Mouse (Mus musculus) embryonic facial prominence, embryonic 14.5 days (tissue): ENCODE results near the gene Car2. TPM values are rescaled to one million over a fixed set of nuclear protein-coding genes. Genes with fewer than 3 reads are reported as not detected.
A peak's percentile ranks its signal among the peaks of the same experiment; 100 is the strongest.

ENCODE experiments used
- ATAC-seq: fragments of 200-750 bp; cut with Nextera tagmentation; 2 replicates; pipeline ENCODE4 v1.8.0; 2017; ENCODE audit warnings: low read depth, moderate number of reproducible peaks, moderate TSS enrichment
- DNase-seq: peaks from one replicate; pipeline ENCODE4 v3.0.0-alpha.2; 2015; ENCODE audit warnings: low spot score
- H3K27ac ChIP-seq: fragments of 300-500 bp; sonication (generic); replicated peaks from 2 replicates; pipeline ENCODE4 v1.5.1; 2014; ENCODE audit warnings: low read depth, mild to moderate bottlenecking, low read length, moderate library complexity
- H3K27me3 ChIP-seq: fragments of 300-500 bp; sonication (generic); replicated peaks from 2 replicates; pipeline ENCODE4 v1.6.1; 2014; ENCODE audit warnings: low read length; ENCODE audit not compliant: control insufficient read depth, insufficient read depth
- H3K36me3 ChIP-seq: fragments of 300-500 bp; sonication (generic); 2 replicates; pipeline ENCODE4 v1.6.1; 2014; ENCODE audit warnings: low read length, mixed read lengths; ENCODE audit not compliant: control insufficient read depth, insufficient read depth
- H3K4me1 ChIP-seq: fragments of 300-500 bp; sonication (generic); 2 replicates; pipeline ENCODE4 v1.6.1; 2014; ENCODE audit warnings: antibody characterized with exemption, low read length; ENCODE audit not compliant: control insufficient read depth, insufficient read depth
- H3K4me2 ChIP-seq: fragments of 300-500 bp; sonication (generic); 2 replicates; pipeline ENCODE4 v1.6.1; 2014; ENCODE audit warnings: low read depth, mild to moderate bottlenecking, low read length, moderate library complexity, mixed read lengths
- H3K4me3 ChIP-seq: fragments of 300-500 bp; sonication (generic); 2 replicates; pipeline ENCODE4 v1.5.1; 2014; ENCODE audit warnings: low read depth, mild to moderate bottlenecking, low read length
- H3K9ac ChIP-seq: fragments of 300-500 bp; sonication (generic); 2 replicates; pipeline ENCODE4 v1.6.1; 2014; ENCODE audit warnings: low read depth, mild to moderate bottlenecking, low read length, moderate library complexity, mixed read lengths
- H3K9me3 ChIP-seq: fragments of 300-500 bp; sonication (generic); 2 replicates; pipeline ENCODE4 v1.6.1; 2016; ENCODE audit warnings: low read length; ENCODE audit not compliant: control insufficient read depth
- WGBS: fragments of 180-500 bp; shearing (Covaris S2); extraction: QIAGEN DNeasy Blood & Tissue Kit; methylation state at CpG from one replicate; pipeline ENCODE4 v1.1.7; 2014; 5-methylcytosine and 5-hydroxymethylcytosine counted together
- polyA plus RNA-seq: library from polyadenylated mRNA; unstranded; fragments of >200 nt; fragmentation: Nextera tagmentation; extraction: Ambion mirVana; gene quantifications from 2 replicates; pipeline ENCODE4 v1.2.1, GENCODE M21; 2014

Gene Car2
- polyA plus RNA-seq: 28.8 and 33.3 TPM in 2 replicates

GRCm38 (mm10) chr3:14886102-14887098 is at the start of gene Car2:
TSS of gene Car2 (plus strand) at chr3:14886273.
- H3K4me3 ChIP-seq: peak within 1 kb of the TSS; percentile 59
- DNase-seq (peak; percentile 76), ATAC-seq (peak; percentile 90)
- H3K27ac ChIP-seq: no peak within 1 kb of the TSS; the same call in 1 of the 2 replicates
- WGBS: under 1% methylated on average over 51 of the region's 95 CpGs
- no peaks in the 10 kb centered on the region for H3K4me1 ChIP-seq
- peak within 1 kb of the TSS; percentile 59 for H3K9ac ChIP-seq
- H3K36me3 ChIP-seq: no peaks in the 10 kb centered on the region
- H3K4me2 ChIP-seq: peak within 1 kb of the TSS; percentile 93
- peaks cover 19% of the 10 kb centered on the region for H3K27me3 ChIP-seq
- H3K9me3 ChIP-seq: no peaks in the 10 kb centered on the region

DNA sequence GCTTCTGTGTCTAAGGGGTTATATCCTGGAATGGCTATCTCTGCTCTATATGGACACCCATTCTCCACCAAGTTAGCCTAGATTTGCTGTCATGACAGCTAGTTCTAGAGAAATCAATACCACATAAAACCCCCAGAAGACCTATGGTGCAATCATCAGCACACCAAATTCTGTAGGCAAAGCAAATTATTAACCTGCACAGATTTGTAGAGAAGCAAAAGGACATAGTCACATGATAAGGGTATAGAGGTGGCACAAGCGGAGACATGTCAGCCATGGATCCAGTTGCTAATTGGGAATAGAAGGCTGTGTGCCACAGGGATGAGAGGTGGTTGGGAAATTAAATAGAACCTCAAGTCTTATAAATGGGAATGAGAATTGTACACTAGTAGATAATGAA is 47.1 kb upstream of the Car2 start:
- ATAC-seq: no peak
- Histone ChIP-seq H3K36me3 (no peaks in the 10 kb centered on the region), H3K9me3 (no peaks in the 10 kb centered on the region), H3K4me2 (no peak overlapping the region), H3K27ac (no peak overlapping the region), H3K9ac (no peak overlapping the region), H3K27me3 (no peaks in the 10 kb centered on the region), H3K4me1 (no peaks in the 10 kb centered on the region), H3K4me3 (no peak overlapping the region)
- no peak for DNase-seq
- WGBS: 94% methylated on average over 1 of the region's 1 CpGs

GRCm38 (mm10) chr3:14839466-14840118 is 46.5 kb upstream of the Car2 start:
- ATAC-seq (no peak), DNase-seq (no peak)
- H3K36me3 ChIP-seq: no peaks in the 10 kb centered on the region
- H3K27me3 ChIP-seq: no peaks in the 10 kb centered on the region
- H3K4me3 ChIP-seq: no peak overlapping the region
- H3K4me2 ChIP-seq: no peak overlapping the region
- no peak overlapping the region for H3K9ac ChIP-seq
- H3K9me3 ChIP-seq: no peaks in the 10 kb centered on the region
- H3K4me1 ChIP-seq: no peaks in the 10 kb centered on the region
- 62% methylated on average over 3 of the region's 3 CpGs for WGBS
- no peak overlapping the region for H3K27ac ChIP-seq

DNA sequence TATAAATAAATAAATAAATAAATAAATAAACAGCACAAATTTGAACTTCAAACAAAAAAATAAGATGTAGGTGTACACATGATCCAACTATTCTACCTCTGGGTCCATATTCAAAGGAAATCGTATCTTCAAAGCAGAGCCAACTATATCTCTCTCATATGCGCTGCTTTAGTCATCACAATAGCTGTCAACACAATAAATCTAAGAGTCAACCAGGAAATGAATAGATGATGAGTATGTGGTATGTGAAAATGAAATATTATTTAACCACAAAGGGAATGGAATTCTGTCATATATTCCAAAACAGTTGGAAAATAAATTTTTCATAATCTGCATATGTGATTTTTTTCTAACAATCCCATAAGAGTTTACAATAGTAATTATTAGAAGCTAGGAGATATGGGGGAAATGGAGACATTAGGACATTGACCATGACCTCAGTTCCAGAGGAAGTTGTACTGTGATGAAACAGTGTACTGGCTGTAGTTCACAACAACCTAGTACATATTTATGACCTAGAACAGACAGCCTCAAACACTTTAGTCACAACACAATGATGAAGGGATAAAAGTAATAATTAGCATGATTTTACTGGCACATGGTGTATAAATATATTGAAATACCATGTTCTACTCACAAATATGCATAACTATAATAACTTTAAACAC is 37.4 kb upstream of the Car2 start:
- Histone ChIP-seq H3K27me3 (no peaks in the 10 kb centered on the region), H3K9ac (no peak overlapping the region), H3K4me3 (no peak overlapping the region), H3K36me3 (no peaks in the 10 kb centered on the region), H3K4me2 (no peak overlapping the region), H3K9me3 (no peaks in the 10 kb centered on the region), H3K4me1 (no peaks in the 10 kb centered on the region), H3K27ac (no peak overlapping the region)
- 84% methylated on average over 2 of the region's 2 CpGs for WGBS
- no peak for DNase-seq
- ATAC-seq: no peak

DNA sequence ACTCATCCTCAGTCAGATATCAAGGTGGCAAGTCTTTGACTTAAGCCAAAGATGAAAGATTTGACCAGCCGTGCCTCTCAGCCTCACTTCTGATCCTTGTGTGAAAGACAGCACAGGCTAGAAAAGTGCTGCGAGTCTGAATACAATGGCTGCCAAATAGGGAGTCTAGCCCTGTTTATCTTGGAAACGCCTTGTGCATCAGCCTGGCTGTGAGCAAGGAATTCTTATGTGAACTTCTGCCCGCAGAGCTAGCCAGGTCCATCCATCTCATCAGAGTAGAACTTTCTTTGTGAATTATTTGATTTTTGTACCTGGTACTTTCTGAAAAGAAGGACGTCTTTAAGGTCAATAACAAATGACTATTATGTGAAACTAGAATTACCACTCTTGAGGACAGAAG is 32.1 kb upstream of the Car2 start:
- Histone ChIP-seq H3K36me3 (no peaks in the 10 kb centered on the region), H3K9ac (no peak overlapping the region), H3K9me3 (no peaks in the 10 kb centered on the region), H3K27me3 (no peaks in the 10 kb centered on the region), H3K4me1 (no peaks in the 10 kb centered on the region), H3K4me2 (no peak overlapping the region), H3K4me3 (no peak overlapping the region), H3K27ac (no peak overlapping the region)
- DNase-seq (no peak), ATAC-seq (no peak)
- 70% methylated on average over 5 of the region's 5 CpGs for WGBS

DNA sequence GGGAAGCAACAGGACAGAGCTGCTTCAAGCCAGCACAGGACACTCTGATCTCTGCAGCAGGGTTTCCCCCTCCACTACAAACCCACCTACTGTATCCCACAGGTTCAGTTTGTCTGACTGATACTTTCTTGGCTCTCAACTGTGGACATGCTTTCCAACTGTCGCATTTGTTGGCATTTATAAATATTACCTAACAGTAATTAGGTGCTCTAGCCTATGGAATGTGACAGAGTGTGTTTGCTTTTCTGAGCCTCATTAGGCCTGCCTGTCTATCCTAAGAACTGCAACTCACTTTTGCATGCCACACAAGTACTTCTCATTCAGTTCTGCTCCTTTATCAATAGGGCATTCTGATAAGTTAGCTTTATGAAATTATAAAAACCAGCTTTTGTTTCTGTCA is 31.6 kb upstream of the Car2 start:
- 42% methylated on average over 1 of the region's 1 CpGs for WGBS
- Histone ChIP-seq H3K27me3 (no peaks in the 10 kb centered on the region), H3K9me3 (no peaks in the 10 kb centered on the region), H3K4me1 (no peaks in the 10 kb centered on the region), H3K27ac (no peak overlapping the region), H3K9ac (no peak overlapping the region), H3K36me3 (no peaks in the 10 kb centered on the region), H3K4me2 (no peak overlapping the region), H3K4me3 (no peak overlapping the region)
- DNase-seq (no peak), ATAC-seq (0 out of 2 replicates have a peak, but pooled peaks have one; percentile 47)

DNA sequence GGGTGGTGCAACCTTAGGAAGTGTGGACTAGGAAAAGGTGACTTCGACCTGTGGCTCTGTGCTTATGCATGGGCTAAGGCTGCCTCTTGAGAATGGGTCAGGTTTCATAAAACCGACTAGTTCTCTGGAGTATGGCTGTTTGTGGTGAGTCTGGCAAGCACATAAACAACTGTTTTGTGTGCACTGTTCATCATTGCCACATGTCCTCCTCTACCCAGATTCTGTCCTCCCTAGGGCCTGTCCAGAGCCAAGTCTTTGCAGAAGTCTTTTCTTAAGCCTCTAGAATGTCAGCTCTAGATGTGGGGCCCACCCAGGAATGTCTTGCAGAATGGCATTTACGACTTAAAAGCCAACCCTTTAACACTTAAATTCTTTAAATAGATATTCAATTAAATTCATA is 28.2 kb upstream of the Car2 start:
- Histone ChIP-seq H3K9me3 (no peaks in the 10 kb centered on the region), H3K4me3 (no peak overlapping the region), H3K27me3 (no peaks in the 10 kb centered on the region), H3K4me2 (no peak overlapping the region), H3K27ac (no peak overlapping the region), H3K36me3 (no peaks in the 10 kb centered on the region), H3K9ac (no peak overlapping the region), H3K4me1 (no peaks in the 10 kb centered on the region)
- 69% methylated on average over 3 of the region's 3 CpGs for WGBS
- DNase-seq (no peak), ATAC-seq (no peak)

DNA sequence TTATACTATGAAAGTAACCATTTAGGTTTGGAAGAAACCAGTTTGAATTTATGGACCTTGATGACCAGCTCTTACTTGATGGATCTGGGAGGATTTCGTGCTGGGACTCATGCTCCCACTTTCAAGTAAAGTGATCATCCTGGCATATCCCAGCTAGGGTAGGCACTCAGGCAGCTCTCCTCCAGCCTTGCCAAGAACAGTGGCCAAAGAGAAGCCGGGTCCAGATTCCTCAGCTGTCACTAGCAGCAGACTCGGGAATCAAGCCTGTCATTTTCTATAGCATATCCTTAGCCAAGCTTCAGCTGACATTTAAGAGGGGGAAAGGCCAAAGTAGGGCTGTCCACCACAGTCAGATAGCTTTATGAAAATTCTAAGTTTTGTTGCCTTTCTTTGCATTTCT is 25.8 kb upstream of the Car2 start:
- no peak overlapping the region for H3K27ac ChIP-seq
- no peak for ATAC-seq

More for the DNA sequence above, 25.8 kb upstream of the Car2 start:
- no peak for DNase-seq
- WGBS: 59% methylated on average over 3 of the region's 3 CpGs
- H3K9ac ChIP-seq: no peak overlapping the region
- no peaks in the 10 kb centered on the region for H3K9me3 ChIP-seq
- no peaks in the 10 kb centered on the region for H3K4me1 ChIP-seq
- H3K4me3 ChIP-seq: no peak overlapping the region
- no peaks in the 10 kb centered on the region for H3K27me3 ChIP-seq
- H3K4me2 ChIP-seq: no peak overlapping the region
- H3K36me3 ChIP-seq: no peaks in the 10 kb centered on the region
